Mouse (Mus musculus): ENCODE results near the gene Olfr355. TPM values are rescaled to one million over a fixed set of nuclear protein-coding genes. Genes with fewer than 3 reads are reported as not detected.

The Olfr355 gene
- not detected for polyA plus RNA-seq (2012; fragmentation: generic; extraction: Trizol)
- long read RNA-seq, experiment 1: 0 reads
- long read RNA-seq, experiment 2: 0 reads

GRCm38 (mm10) chr2:36928797-36929196, at the start of gene Olfr355:
Gene Olfr355, minus strand, starts transcription at chr2:36928897.
- TF ChIP-seq MYOD1 (IDR thresholded peaks at IDR 0.05; ENCODE audit: control insufficient read depth, insufficient read length, low read depth) (no peak), MAX (IDR thresholded peaks at IDR 0.05) (no peak), USF1 (IDR thresholded peaks at IDR 0.05; ENCODE audit: low read depth) (no peak), MYOG (IDR thresholded peaks at IDR 0.05; ENCODE audit: control insufficient read depth, extremely low read depth, insufficient read length) (no peak), CTCF (IDR thresholded peaks at IDR 0.05; ENCODE audit: control insufficient read depth, insufficient read depth, insufficient read length) (no peak), FOSL1 (IDR thresholded peaks at IDR 0.05; ENCODE audit: insufficient read depth, low read length, poor library complexity, severe bottlenecking) (no peak), CEBPB (IDR thresholded peaks at IDR 0.05; ENCODE audit: low read depth) (no peak)
- Histone ChIP-seq H3K79me3 (ENCODE audit: low read depth) (no peaks in the 10 kb centered on the region), H3K27me3 (ENCODE audit: control insufficient read depth, insufficient read depth, insufficient read length) (no peaks in the 10 kb centered on the region), H3K79me2 (ENCODE audit: control insufficient read depth, insufficient read depth) (no peaks in the 10 kb centered on the region), H3K4me3 (ENCODE audit: insufficient read depth, poor library complexity, severe bottlenecking) (no peak within 1 kb of the TSS), H3K36me3 (ENCODE audit: control insufficient read depth, insufficient read depth) (no peaks in the 10 kb centered on the region), H3ac (ENCODE audit: control insufficient read depth, insufficient read length, low read depth) (no peak within 1 kb of the TSS)

GRCm38 (mm10) chr2:36936821-36937220, 8.1 kb upstream of the Olfr355 start, which contains the start of gene Olfr356:
Gene Olfr356, plus strand, starts transcription at chr2:36937121.
- Histone ChIP-seq H3K79me2 (ENCODE audit: control insufficient read depth, insufficient read depth) (no peaks in the 10 kb centered on the region), H3ac (ENCODE audit: control insufficient read depth, insufficient read length, low read depth) (no peak within 1 kb of the TSS), H3K79me3 (ENCODE audit: low read depth) (no peaks in the 10 kb centered on the region), H3K27me3 (ENCODE audit: control insufficient read depth, insufficient read depth, insufficient read length) (no peaks in the 10 kb centered on the region), H3K36me3 (ENCODE audit: control insufficient read depth, insufficient read depth) (no peaks in the 10 kb centered on the region), H3K4me3 (ENCODE audit: insufficient read depth, poor library complexity, severe bottlenecking) (no peak within 1 kb of the TSS)
- TF ChIP-seq FOSL1 (IDR thresholded peaks at IDR 0.05; ENCODE audit: insufficient read depth, low read length, poor library complexity, severe bottlenecking): no peak

GRCm38 (mm10) chr2:36905380-36905779, 23.3 kb downstream of the Olfr355 start, which contains the start of gene Olfr354:
Gene Olfr354, plus strand, starts transcription at chr2:36905680.
- no peak for TF ChIP-seq MAX (IDR thresholded peaks at IDR 0.05)
- TF ChIP-seq FOSL1 (IDR thresholded peaks at IDR 0.05; ENCODE audit: insufficient read depth, low read length, poor library complexity, severe bottlenecking): no peak
- TF ChIP-seq USF1 (IDR thresholded peaks at IDR 0.05; ENCODE audit: low read depth): no peak
- no peak for TF ChIP-seq MYOD1 (IDR thresholded peaks at IDR 0.05; ENCODE audit: control insufficient read depth, insufficient read length, low read depth)
- TF ChIP-seq MYOG (IDR thresholded peaks at IDR 0.05; ENCODE audit: control insufficient read depth, extremely low read depth, insufficient read length): no peak
- no peak for TF ChIP-seq CEBPB (IDR thresholded peaks at IDR 0.05; ENCODE audit: low read depth)
- no peak for TF ChIP-seq CTCF (IDR thresholded peaks at IDR 0.05; ENCODE audit: control insufficient read depth, insufficient read depth, insufficient read length)
- Histone ChIP-seq H3ac (ENCODE audit: control insufficient read depth, insufficient read length, low read depth) (no peak within 1 kb of the TSS), H3K36me3 (ENCODE audit: control insufficient read depth, insufficient read depth) (no peaks in the 10 kb centered on the region), H3K27me3 (ENCODE audit: control insufficient read depth, insufficient read depth, insufficient read length) (no peaks in the 10 kb centered on the region), H3K79me2 (ENCODE audit: control insufficient read depth, insufficient read depth) (no peaks in the 10 kb centered on the region), H3K79me3 (ENCODE audit: low read depth) (no peaks in the 10 kb centered on the region), H3K4me3 (ENCODE audit: insufficient read depth, poor library complexity, severe bottlenecking) (no peak within 1 kb of the TSS)

- no peaks in the 10 kb centered on the region for H3K36me3 ChIP-seq (ENCODE audit: control insufficient read depth, insufficient read depth)
- no peaks in the 10 kb centered on the region for H3K79me2 ChIP-seq (ENCODE audit: control insufficient read depth, insufficient read depth)
- no peaks in the 10 kb centered on the region for H3K79me3 ChIP-seq (ENCODE audit: low read depth)
- TF ChIP-seq MAX (IDR thresholded peaks at IDR 0.05) (no peak), CEBPB (IDR thresholded peaks at IDR 0.05; ENCODE audit: low read depth) (no peak), USF1 (IDR thresholded peaks at IDR 0.05; ENCODE audit: low read depth) (no peak), CTCF (IDR thresholded peaks at IDR 0.05; ENCODE audit: control insufficient read depth, insufficient read depth, insufficient read length) (no peak), MYOG (IDR thresholded peaks at IDR 0.05; ENCODE audit: control insufficient read depth, extremely low read depth, insufficient read length) (no peak), MYOD1 (IDR thresholded peaks at IDR 0.05; ENCODE audit: control insufficient read depth, insufficient read length, low read depth) (no peak), FOSL1 (IDR thresholded peaks at IDR 0.05; ENCODE audit: insufficient read depth, low read length, poor library complexity, severe bottlenecking) (no peak)
- H3ac ChIP-seq (ENCODE audit: control insufficient read depth, insufficient read length, low read depth): no peak overlapping the region
- H3K27me3 ChIP-seq (ENCODE audit: control insufficient read depth, insufficient read depth, insufficient read length): no peaks in the 10 kb centered on the region
- H3K4me3 ChIP-seq (ENCODE audit: insufficient read depth, poor library complexity, severe bottlenecking): no peak overlapping the region
Measured at GRCm38 (mm10) chr2:36897114-36897513, 31.6 kb downstream of the Olfr355 start.

- H3K4me3 ChIP-seq (ENCODE audit: insufficient read depth, poor library complexity, severe bottlenecking): no peak within 1 kb of the TSS
Measured at GRCm38 (mm10) chr2:36892836-36893235, 35.9 kb downstream of the Olfr355 start, which contains the start of gene Olfr353. Gene Olfr353, minus strand, starts transcription at chr2:36892936.

More at GRCm38 (mm10) chr2:36892836-36893235, 35.9 kb downstream of the Olfr355 start, which contains the start of gene Olfr353:
- no peak within 1 kb of the TSS for H3ac ChIP-seq (ENCODE audit: control insufficient read depth, insufficient read length, low read depth)
- H3K79me3 ChIP-seq (ENCODE audit: low read depth): no peaks in the 10 kb centered on the region
- H3K36me3 ChIP-seq (ENCODE audit: control insufficient read depth, insufficient read depth): no peaks in the 10 kb centered on the region
- no peaks in the 10 kb centered on the region for H3K27me3 ChIP-seq (ENCODE audit: control insufficient read depth, insufficient read depth, insufficient read length)
- no peak for TF ChIP-seq MYOG (IDR thresholded peaks at IDR 0.05; ENCODE audit: control insufficient read depth, extremely low read depth, insufficient read length)
- no peak for TF ChIP-seq MAX (IDR thresholded peaks at IDR 0.05)
- no peak for TF ChIP-seq CTCF (IDR thresholded peaks at IDR 0.05; ENCODE audit: control insufficient read depth, insufficient read depth, insufficient read length)
- no peak for TF ChIP-seq MYOD1 (IDR thresholded peaks at IDR 0.05; ENCODE audit: control insufficient read depth, insufficient read length, low read depth)
- no peak for TF ChIP-seq USF1 (IDR thresholded peaks at IDR 0.05; ENCODE audit: low read depth)
- no peak for TF ChIP-seq FOSL1 (IDR thresholded peaks at IDR 0.05; ENCODE audit: insufficient read depth, low read length, poor library complexity, severe bottlenecking)
- no peak for TF ChIP-seq CEBPB (IDR thresholded peaks at IDR 0.05; ENCODE audit: low read depth)
- no peaks in the 10 kb centered on the region for H3K79me2 ChIP-seq (ENCODE audit: control insufficient read depth, insufficient read depth)

Other genes with a start within 250 kb of the Olfr355 start
- not detected for gene Olfr346, start 243.1 kb downstream of the Olfr355 start, polyA plus RNA-seq (2012; fragmentation: generic; extraction: Trizol)
- gene Olfr347, start 197.0 kb downstream of the Olfr355 start, polyA plus RNA-seq (2012; fragmentation: generic; extraction: Trizol): not detected
- not detected for gene Olfr348, start 144.6 kb downstream of the Olfr355 start, polyA plus RNA-seq (2012; fragmentation: generic; extraction: Trizol)
- not detected for gene Olfr50, start 138.4 kb downstream of the Olfr355 start, polyA plus RNA-seq (2012; fragmentation: generic; extraction: Trizol)
- not detected for gene Olfr3, start 111.9 kb downstream of the Olfr355 start, polyA plus RNA-seq (2012; fragmentation: generic; extraction: Trizol)
- gene Olfr350, start 82.6 kb downstream of the Olfr355 start, polyA plus RNA-seq (2012; fragmentation: generic; extraction: Trizol): not detected
- gene Olfr351, start 66.2 kb downstream of the Olfr355 start, polyA plus RNA-seq (2012; fragmentation: generic; extraction: Trizol): not detected
- not detected for gene Olfr352, start 60.4 kb downstream of the Olfr355 start, polyA plus RNA-seq (2012; fragmentation: generic; extraction: Trizol)
- gene Olfr353, start 36.0 kb downstream of the Olfr355 start, polyA plus RNA-seq (2012; fragmentation: generic; extraction: Trizol): not detected
- not detected for gene Olfr354, start 23.2 kb downstream of the Olfr355 start, polyA plus RNA-seq (2012; fragmentation: generic; extraction: Trizol)
- gene Olfr356, start 8.2 kb upstream of the Olfr355 start, polyA plus RNA-seq (2012; fragmentation: generic; extraction: Trizol): not detected
- gene Olfr357, start 64.9 kb upstream of the Olfr355 start, polyA plus RNA-seq (2012; fragmentation: generic; extraction: Trizol): not detected
- gene Olfr358, start 80.4 kb upstream of the Olfr355 start, polyA plus RNA-seq (2012; fragmentation: generic; extraction: Trizol): not detected
- not detected for gene Olfr360, start 136.8 kb upstream of the Olfr355 start, polyA plus RNA-seq (2012; fragmentation: generic; extraction: Trizol)
- not detected for gene Olfr361, start 160.4 kb upstream of the Olfr355 start, polyA plus RNA-seq (2012; fragmentation: generic; extraction: Trizol)
- not detected for gene Olfr362, start 189.0 kb upstream of the Olfr355 start, polyA plus RNA-seq (2012; fragmentation: generic; extraction: Trizol)
- gene Olfr364-ps1, start 210.4 kb upstream of the Olfr355 start, polyA plus RNA-seq (2012; fragmentation: generic; extraction: Trizol): not detected